Mouse (Mus musculus): ENCODE data around the gene Sema6d. TPM values are rescaled to one million over a fixed set of nuclear protein-coding genes. Genes with fewer than 3 reads are reported as not detected.

The Sema6d gene
- total and polyA plus RNA-seq, 3 experiments = 13.8 to 16.4 (median 14.0) TPM

DNA sequence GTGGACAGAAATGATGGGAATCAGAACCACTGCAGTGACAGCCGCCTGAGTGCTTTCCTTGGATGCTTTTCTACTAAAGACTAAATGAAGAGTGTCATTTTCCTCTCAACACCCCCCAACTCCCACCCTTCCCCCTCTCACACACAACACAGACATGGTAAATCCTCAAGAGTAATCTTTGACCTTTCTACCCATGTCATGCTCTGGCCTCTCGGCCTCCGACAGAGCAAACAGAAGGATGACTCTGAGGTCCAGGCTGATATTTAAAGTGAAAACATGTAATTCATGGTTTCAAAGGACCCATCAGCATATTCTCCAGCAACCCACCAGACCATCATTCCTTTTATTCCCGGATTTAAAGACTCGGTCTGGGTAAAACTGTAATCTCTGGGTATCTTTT lies 518.2 kb downstream of the Sema6d start:
- H3K36me3 ChIP-seq (ENCODE audit: control insufficient read depth, insufficient read depth, low read length) = no peaks in the 10 kb centered on the region
- H3K79me2 ChIP-seq (replicated peaks; ENCODE audit: control insufficient read depth, insufficient read depth, low read length) = peaks cover 2% of the 10 kb centered on the region; the same call in 1 of the 2 replicates
- H3K27me3 ChIP-seq (ENCODE audit: control insufficient read depth, insufficient read depth, low read length) = no peaks in the 10 kb centered on the region
- no peak overlapping the region for H3K4me3 ChIP-seq
- WGBS = 79% methylated on average over 5 of the region's 5 CpGs
- H3K27ac ChIP-seq = no peak overlapping the region; the same call in 1 of the 2 replicates
- DNase-seq = no peak
- intact Hi-C loops (cut with DNase I) = loop anchor here (2.0 to 10.0 kb wide), 4 partner anchors 53 to 517 kb away; partner anchors contain the start of gene Myef2
- H3K9ac ChIP-seq (ENCODE audit: low read depth, low read length) = no peak overlapping the region
- H3K4me1 ChIP-seq (ENCODE audit: control insufficient read depth, insufficient read depth, low read length) = no peaks in the 10 kb centered on the region
- TF ChIP-seq POLR2A (IDR thresholded peaks at IDR 0.05; ENCODE audit: insufficient read depth, low read depth, low read length) (no peak), EP300 (IDR thresholded peaks at IDR 0.05; ENCODE audit: insufficient read depth, low read depth, low read length) (no peak), CTCF (IDR thresholded peaks at IDR 0.05) (no peak)

DNA sequence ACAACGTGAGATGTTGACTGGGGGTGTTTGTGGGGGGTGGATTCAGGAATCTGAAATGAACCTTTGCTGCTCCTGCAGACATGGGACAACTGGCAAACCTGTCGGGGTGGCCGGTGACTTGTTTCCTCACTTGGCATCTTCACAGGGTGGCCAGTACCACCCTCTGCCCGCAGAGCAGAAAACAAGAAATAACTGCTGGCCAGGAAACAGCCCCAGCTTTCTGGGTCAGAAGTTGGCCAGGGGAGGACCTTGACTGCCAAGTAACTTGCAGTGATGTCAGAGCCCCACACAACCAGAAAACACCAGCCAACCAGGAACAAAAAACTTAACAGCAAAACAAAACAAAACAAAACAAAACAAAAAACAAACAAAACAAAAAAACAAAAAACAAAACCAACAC lies 518.8 kb downstream of the Sema6d start:
- peak; percentile 48 to 64 for DNase-seq
- H3K9ac ChIP-seq (ENCODE audit: low read depth, low read length) = no peak overlapping the region
- H3K36me3 ChIP-seq (ENCODE audit: control insufficient read depth, insufficient read depth, low read length) = no peaks in the 10 kb centered on the region
- H3K4me1 ChIP-seq (ENCODE audit: control insufficient read depth, insufficient read depth, low read length) = no peaks in the 10 kb centered on the region
- H3K79me2 ChIP-seq (replicated peaks; ENCODE audit: control insufficient read depth, insufficient read depth, low read length) = peaks cover 2% of the 10 kb centered on the region; the same call in 1 of the 2 replicates
- no peak overlapping the region for H3K4me3 ChIP-seq
- no peaks in the 10 kb centered on the region for H3K27me3 ChIP-seq (ENCODE audit: control insufficient read depth, insufficient read depth, low read length)
- WGBS = 42% methylated on average over 4 of the region's 4 CpGs
- TF ChIP-seq CTCF (IDR thresholded peaks at IDR 0.05) (no peak), EP300 (IDR thresholded peaks at IDR 0.05; ENCODE audit: insufficient read depth, low read depth, low read length) (no peak), POLR2A (IDR thresholded peaks at IDR 0.05; ENCODE audit: insufficient read depth, low read depth, low read length) (no peak)
- peak overlapping the region; percentile 96 for H3K27ac ChIP-seq
- intact Hi-C loops (cut with DNase I) = loop anchor here (2.0 to 10.0 kb wide), 3 partner anchors 54 to 516 kb away; partner anchors contain the start of gene Myef2

DNA sequence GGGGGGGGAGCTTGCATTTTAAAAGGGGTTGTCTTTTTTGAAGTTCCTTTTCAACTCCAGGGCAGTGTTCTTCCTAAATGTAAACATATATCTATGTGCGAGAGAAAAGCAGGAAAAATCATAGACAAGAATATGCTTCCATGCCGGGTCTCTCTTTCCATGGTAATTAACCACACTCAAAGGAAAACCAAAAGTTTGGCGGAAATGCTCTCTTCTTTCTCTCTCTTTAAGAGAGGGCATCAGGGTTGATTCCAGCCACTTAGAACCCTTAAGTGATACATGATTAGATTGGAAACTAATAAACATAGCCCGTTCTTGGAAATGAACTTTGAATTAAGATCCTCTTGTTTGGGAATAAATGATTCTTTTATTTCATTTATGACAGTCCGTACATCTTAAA lies 519.2 kb downstream of the Sema6d start:
- DNase-seq = no peak
- Histone ChIP-seq H3K9ac (ENCODE audit: low read depth, low read length) (no peak overlapping the region), H3K27me3 (ENCODE audit: control insufficient read depth, insufficient read depth, low read length) (no peaks in the 10 kb centered on the region), H3K4me3 (peak overlapping the region; percentile 79), H3K4me1 (ENCODE audit: control insufficient read depth, insufficient read depth, low read length) (peaks cover 4% of the 10 kb centered on the region; the same call in 1 of the 2 replicates), H3K27ac (peak overlapping the region; percentile 96), H3K36me3 (ENCODE audit: control insufficient read depth, insufficient read depth, low read length) (peaks cover under 1% of the 10 kb centered on the region; the same call in 1 of the 2 replicates), H3K79me2 (replicated peaks; ENCODE audit: control insufficient read depth, insufficient read depth, low read length) (peaks cover 2% of the 10 kb centered on the region; the same call in 1 of the 2 replicates)
- no peak for TF ChIP-seq POLR2A (IDR thresholded peaks at IDR 0.05; ENCODE audit: insufficient read depth, low read depth, low read length)
- intact Hi-C loops (cut with DNase I) = loop anchor here (2.0 to 10.0 kb wide), 3 partner anchors 54 to 516 kb away; partner anchors contain the start of gene Myef2
- WGBS = 30% methylated on average over 5 of the region's 5 CpGs

DNA sequence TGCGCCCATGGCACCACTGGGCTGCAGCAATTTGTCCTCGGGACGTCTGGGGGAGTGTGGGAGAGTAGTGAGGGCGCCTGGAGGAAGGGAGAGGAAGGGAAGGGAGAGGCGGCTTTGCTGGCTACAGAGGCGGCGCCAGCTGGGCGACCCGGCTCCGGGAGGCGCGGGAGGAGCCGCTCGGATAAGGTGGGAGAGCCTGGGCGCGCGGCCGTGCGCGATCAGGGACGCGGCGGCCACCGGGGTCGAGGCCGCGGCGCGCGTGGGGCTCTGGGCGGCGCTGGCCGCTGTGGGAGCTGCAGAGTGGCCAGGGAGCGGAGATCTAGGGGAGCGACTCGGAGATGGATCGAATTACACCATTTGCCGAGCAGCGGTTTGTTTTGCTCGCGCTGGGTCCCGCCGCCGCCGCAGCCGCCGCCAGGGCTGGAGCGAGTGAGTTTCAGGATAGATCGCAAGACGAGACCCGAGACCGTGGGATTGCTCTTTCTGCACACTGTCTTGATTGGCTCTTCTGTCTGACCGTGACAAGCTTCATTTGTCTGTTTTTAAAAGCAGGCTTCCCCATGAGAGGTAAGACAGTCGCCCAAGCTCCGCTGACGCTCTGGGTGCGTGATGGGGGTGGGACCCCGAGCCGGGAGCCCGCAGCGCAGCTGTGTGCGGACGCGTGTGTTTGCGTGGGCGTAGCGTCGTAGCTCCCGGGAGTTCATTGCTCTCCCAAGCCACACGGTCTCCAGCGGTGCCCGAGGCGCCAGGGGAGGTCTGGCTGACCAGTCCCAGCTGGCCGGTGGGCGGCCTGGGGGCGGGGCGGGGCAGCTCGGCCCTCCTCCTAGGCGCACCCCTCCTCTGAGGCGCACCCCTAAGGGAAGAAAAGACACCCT lies 520.2 kb downstream of the Sema6d start:
- Histone ChIP-seq H3K27ac (peak overlapping the region; percentile 96), H3K9ac (ENCODE audit: low read depth, low read length) (peak overlapping the region; percentile 91), H3K4me3 (peak overlapping the region; percentile 79), H3K27me3 (ENCODE audit: control insufficient read depth, insufficient read depth, low read length) (no peaks in the 10 kb centered on the region), H3K79me2 (replicated peaks; ENCODE audit: control insufficient read depth, insufficient read depth, low read length) (peaks cover 3% of the 10 kb centered on the region; the same call in 1 of the 2 replicates), H3K36me3 (ENCODE audit: control insufficient read depth, insufficient read depth, low read length) (peaks cover 10% of the 10 kb centered on the region; the same call in 1 of the 2 replicates), H3K4me1 (ENCODE audit: control insufficient read depth, insufficient read depth, low read length) (peaks cover 5% of the 10 kb centered on the region; the same call in 1 of the 2 replicates)
- under 1% methylated on average over 77 of the region's 80 CpGs for WGBS
- intact Hi-C loops (cut with DNase I) = loop anchor here (2.0 to 10.0 kb wide), 6 partner anchors 41 to 515 kb away; partner anchors contain the start of gene Myef2
- peak; percentile 94 to 95 for DNase-seq
- TF ChIP-seq CTCF (IDR thresholded peaks at IDR 0.05) (peak; percentile 37; the same call in 1 of the 2 replicates), EP300 (IDR thresholded peaks at IDR 0.05; ENCODE audit: insufficient read depth, low read depth, low read length) (0 out of 2 replicates have a peak, but pooled peaks have one; percentile 21), POLR2A (IDR thresholded peaks at IDR 0.05; ENCODE audit: insufficient read depth, low read depth, low read length) (peak; percentile 82)

DNA sequence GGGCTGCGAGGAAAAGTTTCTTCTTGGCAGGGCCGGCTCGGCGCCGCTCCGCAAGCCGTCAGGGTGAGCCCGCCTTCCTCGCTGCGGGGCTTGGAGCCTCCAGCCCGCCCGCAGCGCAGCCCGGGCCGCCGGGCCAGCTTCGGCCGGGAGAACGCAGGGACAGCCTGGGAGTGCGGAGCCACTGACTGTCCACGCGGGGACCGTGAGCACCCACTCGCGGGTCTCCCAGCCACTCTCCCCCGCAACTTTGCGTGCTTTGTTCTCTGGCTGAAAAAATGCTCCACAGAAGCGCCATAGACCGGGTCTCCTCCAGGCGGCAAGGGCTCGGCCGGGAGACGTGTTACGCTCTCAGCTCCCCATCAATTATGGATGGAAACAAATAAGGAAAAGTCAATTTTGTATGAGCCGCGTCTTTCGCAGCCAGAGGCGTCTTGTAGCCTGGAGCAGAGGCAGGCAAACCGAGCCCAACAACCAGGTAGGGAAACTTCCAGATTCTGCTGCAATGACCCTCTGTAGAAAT lies 520.9 kb downstream of the Sema6d start:
- TF ChIP-seq CTCF (IDR thresholded peaks at IDR 0.05) = peak; percentile 32
- peak; percentile 77 for TF ChIP-seq POLR2A (IDR thresholded peaks at IDR 0.05; ENCODE audit: insufficient read depth, low read depth, low read length)
- TF ChIP-seq EP300 (IDR thresholded peaks at IDR 0.05; ENCODE audit: insufficient read depth, low read depth, low read length) = no peak
- WGBS = under 1% methylated on average over 39 of the region's 39 CpGs
- H3K27me3 ChIP-seq (ENCODE audit: control insufficient read depth, insufficient read depth, low read length) = no peaks in the 10 kb centered on the region

More for the DNA sequence above, 520.9 kb downstream of the Sema6d start:
- peak overlapping the region; percentile 96 for H3K27ac ChIP-seq
- DNase-seq = no peak
- H3K4me3 ChIP-seq = peak overlapping the region; percentile 79
- H3K79me2 ChIP-seq (replicated peaks; ENCODE audit: control insufficient read depth, insufficient read depth, low read length) = peaks cover 3% of the 10 kb centered on the region; the same call in 1 of the 2 replicates
- H3K36me3 ChIP-seq (ENCODE audit: control insufficient read depth, insufficient read depth, low read length) = peaks cover 16% of the 10 kb centered on the region
- peak overlapping the region; percentile 91 for H3K9ac ChIP-seq (ENCODE audit: low read depth, low read length)
- peaks cover 12% of the 10 kb centered on the region for H3K4me1 ChIP-seq (ENCODE audit: control insufficient read depth, insufficient read depth, low read length)
- intact Hi-C loops (cut with DNase I) = loop anchor here (2.0 to 5.0 kb wide), 3 partner anchors 40 to 248 kb away; no protein-coding TSS in a partner anchor
